Mouse (Mus musculus) lung, postnatal 0 days (tissue): Measurements from ENCODE around the gene Veph1.

Experiments used
- CTCF ChIP-seq: IDR thresholded peaks from 2 replicates; pipeline ENCODE4 v1.5.1; 2016; ENCODE audit warnings: antibody characterized with exemption, mild to moderate bottlenecking
- EP300 ChIP-seq: IDR thresholded peaks from 2 replicates; pipeline ENCODE4 v1.6.1; 2016; ENCODE audit warnings: antibody characterized with exemption, mild to moderate bottlenecking, control low read depth

- TF ChIP-seq EP300: no peak
- no peak for TF ChIP-seq CTCF
Observed at GRCm38 (mm10) chr3:66325486-66325951, 28.9 kb upstream of the Veph1 start.
